Mouse (Mus musculus): ENCODE measurements around the gene Tekt5. TPM values are rescaled to one million over a fixed set of nuclear protein-coding genes. Genes with fewer than 3 reads are reported as not detected.

Gene Tekt5
- polyA plus RNA-seq, 1 experiment from 2014 or later, result 20.9 TPM

DNA sequence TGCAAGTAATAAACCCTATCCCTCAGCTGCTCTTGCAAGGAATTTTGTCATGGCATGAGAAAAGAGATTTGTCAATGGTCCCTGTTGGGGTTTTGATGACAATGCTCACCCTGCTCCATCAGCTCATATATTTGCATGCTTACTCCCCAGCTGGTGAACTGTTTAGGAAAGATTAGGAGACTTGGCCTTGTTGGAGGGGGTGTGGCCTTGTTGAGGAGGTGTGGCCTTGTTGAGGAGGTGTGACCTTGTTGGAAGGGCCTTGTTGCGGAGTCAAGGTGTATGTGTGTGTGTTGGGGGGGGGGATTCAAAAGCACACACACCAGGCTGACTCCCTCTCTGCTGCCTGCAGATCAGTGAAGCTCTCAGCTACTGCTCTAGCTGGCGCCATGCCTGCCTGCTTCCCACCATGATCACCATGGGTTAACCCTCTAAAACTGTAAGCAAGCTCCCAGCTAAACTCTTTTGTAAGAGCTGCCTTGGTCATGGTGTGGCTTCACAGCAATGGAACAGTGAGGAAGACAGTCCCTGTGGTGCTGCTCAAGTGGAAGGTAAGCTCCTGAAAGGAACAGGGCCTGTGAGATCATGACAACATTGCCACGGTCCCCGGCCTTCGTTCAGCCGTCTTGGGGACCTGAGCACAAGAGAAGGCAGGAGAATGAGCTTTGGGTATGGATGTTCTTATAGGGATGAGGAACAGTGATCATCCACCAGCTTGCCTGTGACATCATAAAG lies 6.5 kb downstream of the Tekt5 start:
- Histone ChIP-seq H3K4me2 (ENCODE audit: low read depth, low read length) (no peak overlapping the region), H3K27me3 (ENCODE audit: control insufficient read depth, insufficient read depth, low read length) (no peaks in the 10 kb centered on the region), H3K9ac (replicated peaks; ENCODE audit: low read depth, low read length) (no peak overlapping the region), H3K4me3 (ENCODE audit: low read depth, low read length) (no peak overlapping the region), H3K4me1 (ENCODE audit: control insufficient read depth, insufficient read depth, low read length) (no peaks in the 10 kb centered on the region), H3K36me3 (ENCODE audit: control insufficient read depth, insufficient read depth, low read length) (no peaks in the 10 kb centered on the region), H3K9me3 (ENCODE audit: control insufficient read depth, low read length) (no peaks in the 10 kb centered on the region), H3K27ac (ENCODE audit: low read depth, low read length) (no peak overlapping the region)
- ATAC-seq (ENCODE audit: low read depth), result no peak
- WGBS, result 89% methylated on average over 6 of the region's 6 CpGs

DNA sequence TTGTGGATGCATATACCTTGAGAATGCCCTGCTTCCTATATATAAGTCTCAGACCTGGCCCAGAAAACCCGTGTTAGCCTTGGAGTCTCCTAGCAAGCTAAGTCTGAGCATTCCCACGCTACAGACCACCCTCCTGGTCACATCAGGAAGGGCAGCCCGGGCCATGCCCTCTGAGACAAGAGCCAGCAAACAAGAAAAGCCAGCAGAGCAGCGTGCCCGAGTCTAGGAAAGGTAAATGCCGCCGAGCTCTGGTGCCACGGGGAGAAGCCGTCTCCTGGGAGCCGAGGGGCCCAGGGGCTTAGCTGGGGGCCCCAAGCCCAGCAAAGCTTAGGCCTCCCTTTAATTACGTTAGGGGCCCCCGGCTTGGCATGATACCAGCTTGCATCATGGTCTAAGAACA lies 10.0 kb downstream of the Tekt5 start:
- WGBS, result 84% methylated on average over 12 of the region's 12 CpGs
- H3K4me1 ChIP-seq (ENCODE audit: control insufficient read depth, insufficient read depth, low read length), result no peaks in the 10 kb centered on the region

DNA sequence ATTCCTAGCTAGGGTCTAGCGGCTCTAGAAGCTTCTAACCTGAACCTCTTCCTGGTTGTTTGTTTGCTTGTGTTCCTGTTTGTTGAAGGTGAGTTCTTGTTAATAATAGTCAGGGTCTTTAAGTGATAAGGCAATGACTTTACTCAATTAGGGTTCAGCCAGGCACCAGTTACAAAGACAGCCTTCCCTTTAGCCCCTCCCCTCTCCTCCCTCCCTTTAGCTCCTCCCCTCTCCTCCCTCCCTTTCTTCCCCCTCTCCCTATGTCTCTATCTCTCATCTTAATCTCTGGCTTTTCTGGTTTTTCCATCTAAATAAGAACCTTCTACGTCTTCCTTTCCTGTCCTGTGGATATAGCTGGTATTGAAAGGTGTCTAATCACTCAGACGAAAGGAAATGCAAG lies 10.7 kb downstream of the Tekt5 start:
- no peaks in the 10 kb centered on the region for H3K9me3 ChIP-seq (ENCODE audit: control insufficient read depth, low read length)
- no peak overlapping the region for H3K4me3 ChIP-seq (ENCODE audit: low read depth, low read length)
- no peak for ATAC-seq (ENCODE audit: low read depth)
- no peaks in the 10 kb centered on the region for H3K27me3 ChIP-seq (ENCODE audit: control insufficient read depth, insufficient read depth, low read length)
- no peaks in the 10 kb centered on the region for H3K36me3 ChIP-seq (ENCODE audit: control insufficient read depth, insufficient read depth, low read length)
- no peak overlapping the region for H3K4me2 ChIP-seq (ENCODE audit: low read depth, low read length)
- H3K4me1 ChIP-seq (ENCODE audit: control insufficient read depth, insufficient read depth, low read length), result no peaks in the 10 kb centered on the region
- H3K9ac ChIP-seq (replicated peaks; ENCODE audit: low read depth, low read length), result no peak overlapping the region
- WGBS, result 78% methylated on average over 3 of the region's 3 CpGs
- H3K27ac ChIP-seq (ENCODE audit: low read depth, low read length), result no peak overlapping the region

More for the DNA sequence above, 10.0 kb downstream of the Tekt5 start:
- Histone ChIP-seq H3K9ac (replicated peaks; ENCODE audit: low read depth, low read length) (no peak overlapping the region), H3K4me2 (ENCODE audit: low read depth, low read length) (no peak overlapping the region), H3K9me3 (ENCODE audit: control insufficient read depth, low read length) (no peaks in the 10 kb centered on the region), H3K27ac (ENCODE audit: low read depth, low read length) (no peak overlapping the region), H3K4me3 (ENCODE audit: low read depth, low read length) (no peak overlapping the region), H3K36me3 (ENCODE audit: control insufficient read depth, insufficient read depth, low read length) (no peaks in the 10 kb centered on the region), H3K27me3 (ENCODE audit: control insufficient read depth, insufficient read depth, low read length) (no peaks in the 10 kb centered on the region)
- ATAC-seq (ENCODE audit: low read depth), result no peak

DNA sequence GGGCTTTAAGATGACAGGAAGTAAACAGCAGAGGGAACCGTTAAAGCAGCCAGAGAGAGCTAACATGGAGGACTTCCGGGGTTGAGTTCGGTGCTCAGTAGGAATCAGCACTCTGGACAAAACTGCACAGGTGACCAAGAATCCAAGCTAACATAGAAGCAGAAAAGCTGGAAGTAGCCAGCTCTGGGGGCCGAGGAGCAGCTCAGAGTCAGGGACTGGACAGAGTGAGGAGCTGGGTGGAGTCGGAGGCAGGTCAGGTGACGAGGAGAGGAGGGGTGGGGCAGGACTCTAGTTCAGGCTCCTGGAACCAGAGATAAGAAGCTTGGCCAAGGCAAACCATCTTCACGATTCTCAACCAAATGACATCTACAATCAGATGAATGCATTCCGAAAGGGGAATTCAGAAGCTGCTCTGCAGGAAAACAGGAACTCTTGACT lies 11.2 kb downstream of the Tekt5 start:
- Histone ChIP-seq H3K27ac (ENCODE audit: low read depth, low read length) (no peak overlapping the region), H3K4me3 (ENCODE audit: low read depth, low read length) (no peak overlapping the region), H3K4me1 (ENCODE audit: control insufficient read depth, insufficient read depth, low read length) (no peaks in the 10 kb centered on the region), H3K9ac (replicated peaks; ENCODE audit: low read depth, low read length) (no peak overlapping the region), H3K4me2 (ENCODE audit: low read depth, low read length) (no peak overlapping the region), H3K27me3 (ENCODE audit: control insufficient read depth, insufficient read depth, low read length) (no peaks in the 10 kb centered on the region), H3K9me3 (ENCODE audit: control insufficient read depth, low read length) (no peaks in the 10 kb centered on the region), H3K36me3 (ENCODE audit: control insufficient read depth, insufficient read depth, low read length) (no peaks in the 10 kb centered on the region)
- 35% methylated on average over 8 of the region's 8 CpGs for WGBS
- ATAC-seq (ENCODE audit: low read depth), result no peak

DNA sequence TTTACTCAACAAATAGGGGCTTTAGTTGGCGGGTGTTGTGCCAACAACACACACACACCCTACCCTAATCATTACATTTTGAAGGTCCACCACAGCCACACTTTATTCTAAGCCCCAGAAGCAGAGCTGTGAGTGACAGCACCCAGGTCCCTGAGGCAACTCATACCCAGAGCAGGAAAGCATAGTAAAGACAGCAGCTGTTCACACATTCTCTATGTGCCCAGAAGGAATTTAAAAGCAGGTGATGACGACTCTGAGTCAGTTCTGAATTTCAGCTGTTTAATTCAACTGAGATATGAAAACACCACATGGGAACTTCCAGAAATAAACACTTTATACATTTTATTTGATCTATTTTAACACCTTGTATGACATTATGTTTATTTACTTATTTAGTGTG lies 15.8 kb downstream of the Tekt5 start:
- Histone ChIP-seq H3K4me2 (ENCODE audit: low read depth, low read length) (no peak overlapping the region), H3K4me1 (ENCODE audit: control insufficient read depth, insufficient read depth, low read length) (peaks cover 2% of the 10 kb centered on the region; the same call in 1 of the 2 replicates), H3K27me3 (ENCODE audit: control insufficient read depth, insufficient read depth, low read length) (no peaks in the 10 kb centered on the region), H3K36me3 (ENCODE audit: control insufficient read depth, insufficient read depth, low read length) (no peaks in the 10 kb centered on the region), H3K4me3 (ENCODE audit: low read depth, low read length) (no peak overlapping the region), H3K27ac (ENCODE audit: low read depth, low read length) (no peak overlapping the region), H3K9ac (replicated peaks; ENCODE audit: low read depth, low read length) (no peak overlapping the region), H3K9me3 (ENCODE audit: control insufficient read depth, low read length) (no peaks in the 10 kb centered on the region)
- WGBS, result 74% methylated on average over 2 of the region's 2 CpGs
- ATAC-seq (ENCODE audit: low read depth), result no peak

DNA sequence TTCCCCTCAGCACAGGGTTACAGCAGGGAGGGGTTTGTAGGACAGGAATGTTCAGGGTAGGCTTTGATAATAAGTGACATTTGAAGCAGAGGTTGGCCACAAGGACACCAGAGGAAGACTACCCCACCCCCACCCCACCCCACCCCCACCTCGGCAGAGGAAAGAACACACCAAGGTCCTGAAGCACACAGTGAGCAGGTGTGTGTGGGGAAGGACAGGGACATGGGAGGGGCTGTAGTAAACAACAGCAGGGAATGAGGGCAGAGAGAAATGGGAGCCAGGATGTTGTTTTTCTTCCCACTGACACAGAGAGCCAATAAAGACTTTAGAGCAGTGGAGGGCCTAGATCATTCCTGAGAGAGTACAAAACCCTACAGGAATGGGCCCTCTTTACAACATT lies 18.0 kb downstream of the Tekt5 start:
- Histone ChIP-seq H3K9me3 (ENCODE audit: control insufficient read depth, low read length) (no peaks in the 10 kb centered on the region), H3K27me3 (ENCODE audit: control insufficient read depth, insufficient read depth, low read length) (no peaks in the 10 kb centered on the region), H3K27ac (ENCODE audit: low read depth, low read length) (no peak overlapping the region), H3K4me3 (ENCODE audit: low read depth, low read length) (no peak overlapping the region), H3K4me1 (ENCODE audit: control insufficient read depth, insufficient read depth, low read length) (peaks cover 4% of the 10 kb centered on the region; the same call in 1 of the 2 replicates), H3K9ac (replicated peaks; ENCODE audit: low read depth, low read length) (no peak overlapping the region), H3K36me3 (ENCODE audit: control insufficient read depth, insufficient read depth, low read length) (no peaks in the 10 kb centered on the region), H3K4me2 (ENCODE audit: low read depth, low read length) (no peak overlapping the region)
- ATAC-seq (ENCODE audit: low read depth), result no peak
- WGBS, result 50% methylated on average over 1 of the region's 1 CpGs

DNA sequence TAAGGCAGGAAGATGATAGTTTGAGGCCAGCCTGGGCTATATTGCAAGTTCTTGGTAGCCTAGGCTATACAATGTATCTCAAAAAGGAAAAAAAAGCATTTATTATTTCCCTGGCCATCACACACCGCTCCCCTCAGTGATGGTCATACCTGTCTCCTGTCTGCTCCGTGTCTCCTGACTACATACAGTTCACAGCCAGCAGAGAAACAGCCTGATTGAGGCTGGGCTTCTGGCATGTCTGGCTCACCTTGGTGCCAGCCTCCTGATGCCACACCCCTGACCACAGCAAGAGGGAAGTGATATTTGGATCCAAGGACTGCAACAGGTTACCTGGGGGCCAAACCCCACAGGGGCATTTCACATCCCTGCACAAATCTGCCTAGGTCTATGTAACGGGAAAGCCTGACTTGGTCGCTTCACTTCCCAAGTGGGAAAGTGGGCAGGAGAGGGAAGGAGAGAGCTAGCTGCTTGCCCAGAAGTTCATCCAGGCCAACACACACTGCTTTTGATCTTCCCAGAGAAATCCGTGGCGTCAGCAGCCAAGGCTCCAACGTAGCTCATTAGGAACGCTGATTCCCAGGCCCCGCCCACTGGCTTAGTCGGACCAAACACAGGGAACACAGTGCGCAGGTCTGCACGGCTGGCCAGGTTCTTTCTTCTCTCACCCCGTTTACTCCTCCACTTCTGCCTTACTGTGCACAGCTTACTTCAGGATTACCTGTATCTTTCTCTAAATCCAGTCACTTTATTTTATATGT lies 20.9 kb downstream of the Tekt5 start:
- no peaks in the 10 kb centered on the region for H3K27me3 ChIP-seq (ENCODE audit: control insufficient read depth, insufficient read depth, low read length)
- no peaks in the 10 kb centered on the region for H3K9me3 ChIP-seq (ENCODE audit: control insufficient read depth, low read length)
- peak; percentile 71; the same call in 1 of the 2 replicates for ATAC-seq (ENCODE audit: low read depth)
- peak overlapping the region; percentile 39 for H3K4me2 ChIP-seq (ENCODE audit: low read depth, low read length)
- no peak overlapping the region for H3K4me3 ChIP-seq (ENCODE audit: low read depth, low read length)
- WGBS, result 27% methylated on average over 13 of the region's 13 CpGs
- H3K27ac ChIP-seq (ENCODE audit: low read depth, low read length), result no peak overlapping the region
- H3K9ac ChIP-seq (replicated peaks; ENCODE audit: low read depth, low read length), result 0 out of 2 replicates have a peak overlapping the region, but pooled peaks have one; percentile 3
- no peaks in the 10 kb centered on the region for H3K36me3 ChIP-seq (ENCODE audit: control insufficient read depth, insufficient read depth, low read length)
- H3K4me1 ChIP-seq (ENCODE audit: control insufficient read depth, insufficient read depth, low read length), result peaks cover 4% of the 10 kb centered on the region; the same call in 1 of the 2 replicates

DNA sequence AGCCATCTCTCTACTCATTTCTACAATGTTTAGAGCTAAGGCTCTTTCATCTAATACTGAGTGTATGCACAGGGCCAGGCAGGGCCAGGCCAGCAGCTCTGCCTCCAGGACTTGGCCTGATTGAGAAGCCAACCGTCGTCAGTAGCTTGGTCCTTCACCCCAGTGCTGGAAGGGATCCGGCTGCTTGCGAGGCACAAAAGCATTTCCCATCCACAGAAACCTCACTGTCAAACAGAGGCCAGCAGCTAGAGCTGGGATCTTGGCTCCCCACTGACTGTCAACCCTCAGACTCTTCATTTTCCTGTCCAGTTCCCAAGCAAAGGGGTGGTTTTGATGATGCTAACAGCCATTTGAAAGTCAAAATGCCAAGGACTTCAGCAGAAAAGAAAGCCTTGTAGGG lies 22.9 kb downstream of the Tekt5 start:
- H3K4me1 ChIP-seq (ENCODE audit: control insufficient read depth, insufficient read depth, low read length), result peaks cover 4% of the 10 kb centered on the region; the same call in 1 of the 2 replicates
- no peak overlapping the region for H3K4me2 ChIP-seq (ENCODE audit: low read depth, low read length)
- no peaks in the 10 kb centered on the region for H3K36me3 ChIP-seq (ENCODE audit: control insufficient read depth, insufficient read depth, low read length)
- H3K9me3 ChIP-seq (ENCODE audit: control insufficient read depth, low read length), result no peaks in the 10 kb centered on the region
- H3K27me3 ChIP-seq (ENCODE audit: control insufficient read depth, insufficient read depth, low read length), result no peaks in the 10 kb centered on the region
- H3K9ac ChIP-seq (replicated peaks; ENCODE audit: low read depth, low read length), result no peak overlapping the region
- no peak for ATAC-seq (ENCODE audit: low read depth)
- H3K4me3 ChIP-seq (ENCODE audit: low read depth, low read length), result no peak overlapping the region
- 77% methylated on average over 4 of the region's 4 CpGs for WGBS
- no peak overlapping the region for H3K27ac ChIP-seq (ENCODE audit: low read depth, low read length)

DNA sequence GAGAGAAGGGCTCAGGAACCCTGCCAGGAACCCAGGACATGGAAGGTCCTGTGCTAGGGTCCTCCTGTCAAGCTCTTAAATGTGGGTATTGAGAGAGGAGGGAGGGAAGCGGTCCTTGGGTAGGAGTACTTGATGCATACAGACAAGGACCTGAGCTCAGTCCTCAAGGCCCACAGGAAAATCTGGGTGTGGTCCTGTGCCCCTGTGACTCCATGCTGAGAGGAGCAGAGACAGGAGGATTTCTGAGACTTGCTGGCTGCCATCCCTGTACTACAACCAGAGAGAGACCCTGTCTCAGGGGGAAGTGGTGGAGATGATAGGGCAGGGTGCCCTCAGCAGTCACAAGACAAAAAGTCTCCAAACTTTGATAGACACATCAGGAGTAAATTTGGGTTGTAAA lies 25.3 kb downstream of the Tekt5 start:
- no peaks in the 10 kb centered on the region for H3K9me3 ChIP-seq (ENCODE audit: control insufficient read depth, low read length)
- 0 out of 2 replicates have a peak, but pooled peaks have one; percentile 19 for ATAC-seq (ENCODE audit: low read depth)

More for the DNA sequence above, 25.3 kb downstream of the Tekt5 start:
- Histone ChIP-seq H3K4me2 (ENCODE audit: low read depth, low read length) (no peak overlapping the region), H3K4me3 (ENCODE audit: low read depth, low read length) (no peak overlapping the region), H3K4me1 (ENCODE audit: control insufficient read depth, insufficient read depth, low read length) (peaks cover 4% of the 10 kb centered on the region; the same call in 1 of the 2 replicates), H3K36me3 (ENCODE audit: control insufficient read depth, insufficient read depth, low read length) (no peaks in the 10 kb centered on the region), H3K9ac (replicated peaks; ENCODE audit: low read depth, low read length) (no peak overlapping the region), H3K27ac (ENCODE audit: low read depth, low read length) (no peak overlapping the region), H3K27me3 (ENCODE audit: control insufficient read depth, insufficient read depth, low read length) (no peaks in the 10 kb centered on the region)
- 81% methylated on average over 1 of the region's 1 CpGs for WGBS
